Mouse (Mus musculus) heart, postnatal 0 days (tissue): ENCODE data around the gene Tbrg4. TPM values are rescaled to one million over a fixed set of nuclear protein-coding genes. Genes with fewer than 3 reads are reported as not detected.
"Not testable (repeated sequence)": the region's sequence is repeated elsewhere in the genome, so short reads cannot be mapped to it uniquely, and the experiment has no call there.

Experiments used
- ATAC-seq: fragments of 200-750 bp; cut with Nextera tagmentation; 2 replicates; pipeline ENCODE4 v1.8.0; 2017; ENCODE audit warnings: low read depth, moderate number of reproducible peaks, moderate library complexity; ENCODE audit not compliant: insufficient read depth
- DNase-seq: peaks from one replicate; pipeline ENCODE4 v3.0.0-alpha.2; 2016; ENCODE audit warnings: low spot score
- H3K27ac ChIP-seq: fragments of 300-500 bp; sonication (generic); 2 replicates; pipeline ENCODE4 v1.5.1; 2014; ENCODE audit warnings: low read depth, mild to moderate bottlenecking
- H3K27me3 ChIP-seq: fragments of 300-500 bp; sonication (generic); 2 replicates; pipeline ENCODE4 v1.6.1; 2014; ENCODE audit warnings: low read length, mixed read lengths; ENCODE audit not compliant: control insufficient read depth, insufficient read depth
- H3K36me3 ChIP-seq: fragments of 300-500 bp; sonication (generic); replicated peaks from 2 replicates; pipeline ENCODE4 v1.6.1; 2014; ENCODE audit warnings: low read length, mixed read lengths; ENCODE audit not compliant: control insufficient read depth, insufficient read depth
- H3K4me1 ChIP-seq: fragments of 300-500 bp; sonication (generic); 2 replicates; pipeline ENCODE4 v1.6.1; 2014; ENCODE audit warnings: antibody characterized with exemption; ENCODE audit not compliant: control insufficient read depth, insufficient read depth
- H3K4me2 ChIP-seq: fragments of 300-500 bp; sonication (generic); 2 replicates; pipeline ENCODE4 v1.6.1; 2014; ENCODE audit warnings: low read depth, mild to moderate bottlenecking, low read length, moderate library complexity
- H3K4me3 ChIP-seq: fragments of 300-500 bp; sonication (generic); 2 replicates; pipeline ENCODE4 v1.5.1; 2014; ENCODE audit warnings: low read depth, low read length
- H3K9ac ChIP-seq: fragments of 300-500 bp; sonication (generic); replicated peaks from 2 replicates; pipeline ENCODE4 v1.6.1; 2014; ENCODE audit warnings: low read depth, low read length, mixed read lengths
- H3K9me3 ChIP-seq: fragments of 300-500 bp; sonication (generic); replicated peaks from 2 replicates; pipeline ENCODE4 v1.6.1; 2016; ENCODE audit warnings: low read length; ENCODE audit not compliant: control insufficient read depth
- CTCF ChIP-seq: IDR thresholded peaks from 2 replicates; pipeline ENCODE4 v1.5.1; 2016; ENCODE audit warnings: antibody characterized with exemption, control low read depth, low read depth
- EP300 ChIP-seq: IDR thresholded peaks from 2 replicates; pipeline ENCODE4 v1.6.1; 2016; ENCODE audit warnings: antibody characterized with exemption, low read depth
- WGBS: fragments of 180-500 bp; shearing (Covaris S2); extraction: QIAGEN DNeasy Blood & Tissue Kit; methylation state at CpG from one replicate; pipeline ENCODE4 v1.1.7; 2014; 5-methylcytosine and 5-hydroxymethylcytosine counted together
- polyA plus RNA-seq: library from polyadenylated mRNA; unstranded; fragments of >200 nt; fragmentation: Nextera tagmentation; extraction: Ambion mirVana; gene quantifications from 2 replicates; pipeline ENCODE4 v1.2.1, GENCODE M21; 2015
- total RNA-seq: library from RNA; depleted of rRNA; stranded (reverse); fragments of >200 nt; gene quantifications from 2 replicates; pipeline ENCODE4 v1.2.3, GENCODE M21; 2014; ENCODE audit warnings: low replicate concordance

Tbrg4 gene
- total and polyA plus RNA-seq, 2 experiments from 2014 or later, result 62.5 to 65.8 TPM

DNA sequence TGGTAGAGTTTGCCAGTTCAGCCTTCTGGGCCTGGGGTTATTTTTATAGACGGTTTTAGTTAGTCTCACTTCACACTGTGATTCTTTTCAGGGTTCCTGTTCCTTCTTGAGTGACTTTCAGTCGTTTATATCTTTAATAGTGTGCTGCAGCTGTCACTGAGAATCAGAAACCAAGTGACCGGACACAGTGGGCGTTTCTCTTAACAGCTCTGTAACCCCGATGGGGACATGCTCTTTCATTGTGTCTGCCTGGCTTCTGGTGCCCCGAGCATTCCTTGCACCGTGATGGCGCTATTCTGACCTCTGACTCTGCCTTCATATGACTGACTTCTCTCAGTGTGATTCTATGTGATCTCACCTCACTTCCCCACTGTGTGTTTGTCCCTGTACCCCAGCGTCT, 43.2 kb upstream of the Tbrg4 start:
- WGBS, result 47% methylated on average over 9 of the region's 9 CpGs
- TF ChIP-seq CTCF, result no peak
- no peak for TF ChIP-seq EP300
- 0 out of 2 replicates have a peak, but pooled peaks have one; percentile 33 for ATAC-seq

DNA sequence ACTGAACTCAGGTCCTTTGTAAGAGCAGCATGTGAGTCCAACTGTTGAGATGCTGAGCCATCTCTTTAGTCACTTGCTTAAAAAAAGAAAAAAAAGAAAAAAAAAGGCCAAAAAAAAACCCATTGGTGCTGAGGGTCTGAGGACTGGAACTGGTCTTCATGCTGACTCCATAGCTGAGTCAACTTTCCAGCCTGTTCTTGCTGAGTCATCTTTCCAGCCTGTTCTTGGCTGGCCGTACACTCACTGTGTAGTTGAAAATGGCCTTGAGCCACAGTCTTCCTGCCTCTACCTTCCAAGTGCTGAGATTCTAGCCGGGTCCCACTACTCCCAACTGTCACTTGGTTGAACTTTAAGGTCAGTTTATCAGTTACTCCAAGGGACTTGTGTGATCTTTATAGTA, 40.8 kb upstream of the Tbrg4 start:
- TF ChIP-seq CTCF (no peak), EP300 (no peak)
- H3K4me1 ChIP-seq, result no peaks in the 10 kb centered on the region
- ATAC-seq (no peak), DNase-seq (no peak)
- no peaks in the 10 kb centered on the region for H3K9me3 ChIP-seq
- no peak overlapping the region for H3K4me3 ChIP-seq
- H3K27ac ChIP-seq, result no peak overlapping the region
- H3K36me3 ChIP-seq, result no peaks in the 10 kb centered on the region
- no peak overlapping the region for H3K9ac ChIP-seq
- 67% methylated on average over 2 of the region's 2 CpGs for WGBS
- no peak overlapping the region for H3K4me2 ChIP-seq
- no peaks in the 10 kb centered on the region for H3K27me3 ChIP-seq

More for the DNA sequence above, 43.2 kb upstream of the Tbrg4 start:
- Histone ChIP-seq H3K36me3 (no peaks in the 10 kb centered on the region), H3K27ac (no peak overlapping the region), H3K27me3 (no peaks in the 10 kb centered on the region), H3K4me2 (no peak overlapping the region), H3K9me3 (no peaks in the 10 kb centered on the region), H3K9ac (no peak overlapping the region), H3K4me3 (no peak overlapping the region), H3K4me1 (no peaks in the 10 kb centered on the region)
- DNase-seq, result no peak

- Histone ChIP-seq H3K27me3 (peaks cover 4% of the 10 kb centered on the region; the same call in 1 of the 2 replicates), H3K36me3 (no peaks in the 10 kb centered on the region), H3K4me3 (no peak overlapping the region), H3K27ac (no peak overlapping the region), H3K9ac (no peak overlapping the region), H3K4me1 (no peaks in the 10 kb centered on the region), H3K9me3 (no peaks in the 10 kb centered on the region), H3K4me2 (no peak overlapping the region)
- DNase-seq (no peak), ATAC-seq (no peak)
- TF ChIP-seq CTCF (no peak), EP300 (no peak)
- 77% methylated on average over 14 of the region's 14 CpGs for WGBS
Observed at GRCm38 (mm10) chr11:6661206-6661605, 35.3 kb upstream of the Tbrg4 start.

DNA sequence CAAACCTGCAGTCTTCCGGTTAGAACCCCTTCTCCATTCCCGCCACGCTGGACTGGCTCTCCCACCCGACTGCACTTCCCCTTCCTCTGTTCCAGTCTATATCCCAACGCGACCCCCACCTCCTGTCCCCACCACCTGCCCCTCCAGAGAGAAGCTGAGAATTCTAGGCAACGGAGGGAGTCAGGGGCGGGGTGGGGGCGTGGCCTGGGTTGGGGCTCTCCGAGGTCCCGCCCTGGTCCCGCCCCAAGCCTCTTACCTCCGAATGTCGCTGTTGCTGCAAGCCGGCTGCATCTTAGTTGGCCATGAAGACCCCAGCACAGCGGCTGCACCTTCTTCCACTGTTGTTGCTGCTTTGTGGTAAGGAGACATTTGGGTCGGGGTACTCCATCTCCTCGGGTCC, 32.4 kb upstream of the Tbrg4 start, which contains the start of gene Ramp3:
Ramp3 (plus strand) TSS at position 251 of the 400 bp plus-strand sequence.
- H3K27ac ChIP-seq, result no peak within 1 kb of the TSS
- H3K9me3 ChIP-seq, result no peaks in the 10 kb centered on the region
- no peak for TF ChIP-seq EP300
- no peak for TF ChIP-seq CTCF
- H3K27me3 ChIP-seq, result peaks cover 4% of the 10 kb centered on the region; the same call in 1 of the 2 replicates
- 1% methylated on average over 18 of the region's 18 CpGs for WGBS
- peak within 1 kb of the TSS; percentile 79 for H3K4me2 ChIP-seq
- no peaks in the 10 kb centered on the region for H3K4me1 ChIP-seq
- no peaks in the 10 kb centered on the region for H3K36me3 ChIP-seq
- peak within 1 kb of the TSS; percentile 44 for H3K4me3 ChIP-seq
- ATAC-seq (peak; percentile 53), DNase-seq (peak; percentile 18)
- H3K9ac ChIP-seq, result 0 out of 2 replicates have a peak within 1 kb of the TSS, but pooled peaks have one; percentile 5

GRCm38 (mm10) chr11:6654903-6655302, 29.0 kb upstream of the Tbrg4 start:
- Histone ChIP-seq H3K36me3 (no peaks in the 10 kb centered on the region), H3K27ac (no peak overlapping the region), H3K4me1 (no peaks in the 10 kb centered on the region), H3K9ac (no peak overlapping the region), H3K4me3 (no peak overlapping the region), H3K9me3 (no peaks in the 10 kb centered on the region), H3K4me2 (no peak overlapping the region), H3K27me3 (peaks cover 4% of the 10 kb centered on the region; the same call in 1 of the 2 replicates)
- DNase-seq, result peak; percentile 78
- WGBS, result 2% methylated on average over 2 of the region's 2 CpGs
- ATAC-seq, result peak; percentile 67
- TF ChIP-seq CTCF (peak; percentile 91), EP300 (no peak)

GRCm38 (mm10) chr11:6652978-6653377, 27.1 kb upstream of the Tbrg4 start:
- not testable (repeated sequence) for DNase-seq, H3K36me3 ChIP-seq, H3K27ac ChIP-seq, H3K4me3 ChIP-seq, H3K9ac ChIP-seq, H3K4me1 ChIP-seq, H3K27me3 ChIP-seq, H3K4me2 ChIP-seq, ATAC-seq, H3K9me3 ChIP-seq
- 76% methylated on average over 3 of the region's 3 CpGs for WGBS
- TF ChIP-seq CTCF, result peak; percentile 32
